Mouse (Mus musculus): Measurements from ENCODE around the gene Mettl4.

Gene Mettl4

DNA sequence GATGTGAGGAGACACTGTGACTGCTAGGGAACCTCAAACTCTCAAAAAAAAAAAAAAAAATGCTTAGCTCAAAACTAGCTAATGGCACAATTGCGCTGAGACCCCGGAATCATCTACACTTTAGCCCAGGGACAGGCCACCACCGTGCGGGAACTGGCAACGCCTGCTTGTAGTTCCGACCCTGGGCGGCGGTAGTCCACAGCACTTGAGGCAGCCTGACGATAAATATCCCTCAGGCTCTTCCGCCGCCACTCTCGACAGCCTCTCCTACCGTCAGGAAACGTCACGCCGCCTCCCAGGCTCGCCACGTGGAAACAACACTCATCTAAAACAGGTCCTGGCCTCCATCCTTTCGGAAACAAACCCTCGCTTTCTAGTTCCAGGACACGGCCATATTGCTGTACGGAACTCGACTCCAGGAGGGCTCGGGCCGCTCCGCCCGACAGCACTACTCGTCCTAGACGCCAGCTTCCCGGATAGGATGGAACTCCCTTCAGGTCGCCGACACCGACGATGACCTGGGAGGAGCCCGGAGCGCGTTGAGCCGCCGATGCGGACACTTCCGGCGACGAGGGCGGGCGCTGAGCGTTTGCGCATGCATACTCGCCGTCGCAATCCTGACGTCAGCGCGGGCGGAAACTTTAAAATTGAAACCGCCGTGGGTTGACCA, at the start of gene Mettl4:
Gene Mettl4 (minus strand): TSS at position 554 of the 670 bp plus-strand sequence.
- DNase-seq: peak; percentile 96

DNA sequence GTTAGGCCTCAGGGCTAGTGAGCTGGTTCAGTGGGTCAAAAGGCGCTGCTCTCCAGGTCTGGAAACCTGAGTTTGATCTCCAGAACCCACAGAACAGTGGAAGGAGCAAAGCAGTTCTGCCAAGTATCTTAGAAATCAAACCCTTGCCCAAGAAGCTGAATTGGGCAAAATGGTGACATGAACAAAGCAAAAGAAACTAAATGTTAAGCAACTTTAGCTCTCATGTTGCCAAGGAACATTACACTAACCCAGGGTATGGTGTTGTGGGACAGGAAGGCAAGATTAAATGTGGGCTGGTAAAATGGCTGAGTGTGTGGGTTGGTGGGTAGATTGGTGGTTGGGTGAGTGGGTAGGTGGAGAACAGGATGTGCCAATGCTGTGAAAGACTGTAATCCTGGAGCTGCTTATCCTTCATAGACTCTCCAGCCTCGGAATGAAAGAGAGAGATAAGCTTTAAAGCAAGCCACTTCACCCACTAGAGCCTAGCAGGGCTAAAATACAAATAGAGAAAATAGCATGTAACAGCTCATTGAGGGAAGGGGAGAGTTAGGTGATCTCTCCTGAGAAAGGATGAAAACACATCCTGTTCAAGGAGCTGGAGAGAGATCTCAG, 29.2 kb upstream of the Mettl4 start:
- DNase-seq: no peak

DNA sequence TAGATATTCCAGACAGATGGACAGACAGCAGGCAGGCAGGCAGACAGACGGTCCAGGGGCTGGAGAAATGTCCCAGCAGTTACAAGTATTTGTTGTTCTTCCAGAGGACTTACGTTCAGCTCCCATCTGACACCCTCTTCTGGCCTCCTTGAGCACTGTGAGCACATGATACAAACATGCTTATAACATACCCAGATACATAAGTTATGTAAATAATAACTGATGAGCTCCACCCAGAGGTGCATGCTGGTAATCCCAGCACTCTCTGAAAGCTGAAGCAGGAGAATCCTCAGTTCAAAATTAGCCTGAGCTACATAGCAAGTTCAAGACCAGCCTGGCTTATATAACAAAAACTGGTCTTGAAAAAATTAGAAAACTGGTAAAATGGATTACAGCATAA, 18.7 kb upstream of the Mettl4 start:
- no peak for DNase-seq

DNA sequence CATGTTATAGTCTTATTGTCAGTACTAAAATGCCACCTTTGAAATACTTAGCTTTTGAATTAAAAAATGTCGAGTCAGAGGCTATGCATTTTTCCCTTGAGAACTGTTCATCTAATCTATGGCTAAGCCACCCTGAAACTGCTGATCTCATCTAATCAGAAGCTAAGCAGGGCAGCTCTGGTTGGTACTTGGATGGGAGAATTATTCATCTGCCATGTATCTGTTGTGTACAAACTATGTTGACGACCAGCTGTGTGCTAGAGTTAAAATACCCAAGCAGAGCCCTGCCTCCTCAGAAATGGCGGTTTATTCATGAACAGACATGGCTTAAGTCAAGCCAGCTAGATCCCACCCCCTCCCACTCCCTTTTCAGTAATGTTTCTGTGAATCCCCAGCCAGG, 14.9 kb upstream of the Mettl4 start:
- DNase-seq: no peak

DNA sequence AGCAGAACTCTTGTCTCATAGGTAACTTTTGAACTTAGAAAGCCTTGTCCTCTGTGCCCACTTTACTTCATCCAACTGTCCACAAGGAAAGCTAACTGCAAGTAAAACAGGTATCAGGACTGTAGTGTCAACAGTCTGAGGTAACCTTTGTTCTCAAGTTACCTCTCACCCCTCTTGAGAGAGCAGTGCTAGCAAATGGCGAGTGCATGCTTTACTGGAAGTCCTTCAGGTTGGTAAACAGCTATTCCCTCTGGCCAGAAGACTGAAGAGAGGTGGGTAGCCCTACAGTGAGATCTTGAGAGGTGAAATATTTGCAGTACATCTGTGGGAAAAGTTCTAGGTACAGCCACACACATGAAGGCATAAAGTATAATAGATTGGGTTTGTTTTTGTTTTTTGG, 14.2 kb upstream of the Mettl4 start:
- DNase-seq: no peak

DNA sequence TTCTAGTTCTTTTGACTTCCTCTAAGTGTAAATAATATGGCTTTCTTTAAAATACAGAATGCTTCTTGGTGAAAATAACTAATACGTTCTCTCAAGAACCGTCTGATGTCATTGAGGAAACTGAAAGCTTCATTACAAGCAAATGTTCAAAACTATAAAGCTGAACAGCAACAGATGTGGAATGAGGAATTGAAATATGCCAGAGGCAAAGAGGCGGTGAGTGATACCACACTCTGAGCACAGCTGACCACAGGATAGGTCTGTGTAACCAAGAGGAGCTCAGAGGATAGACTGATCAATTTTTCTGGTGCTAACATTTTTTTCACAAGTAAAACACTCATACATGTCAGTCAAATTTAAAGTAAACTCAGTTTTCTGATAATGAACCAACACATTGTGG, 12.6 kb upstream of the Mettl4 start:
- DNase-seq: no peak

DNA sequence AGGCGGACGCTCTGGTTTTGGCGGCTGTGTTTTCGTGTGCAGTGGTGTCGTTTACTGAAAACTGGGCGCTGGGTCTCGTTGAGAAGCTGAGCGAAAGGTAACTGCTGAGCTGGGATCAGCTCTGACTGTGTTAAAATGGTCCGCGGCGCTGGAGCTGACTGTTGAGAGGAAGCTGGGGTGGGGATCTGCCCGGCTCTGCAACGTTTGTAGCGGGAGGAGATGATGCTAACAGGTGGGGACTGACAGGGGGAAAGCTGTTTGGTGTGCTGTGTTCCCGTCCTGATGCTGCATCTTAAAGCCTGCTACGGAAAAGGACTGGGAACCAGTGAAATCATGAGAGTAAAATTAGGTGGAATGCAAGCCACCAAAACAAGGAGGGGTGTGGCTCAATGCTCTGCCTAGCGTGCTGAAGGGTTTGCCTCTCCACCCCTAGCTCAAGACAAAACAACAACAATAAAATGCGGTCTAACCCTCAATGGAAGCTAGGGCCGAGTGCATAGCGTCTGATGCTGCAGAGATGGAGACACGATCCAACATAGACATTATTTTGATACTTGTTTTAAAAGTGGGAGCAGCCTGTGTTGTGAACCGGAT, 414 bp upstream of the Mettl4 start:
- no peak for DNase-seq

DNA sequence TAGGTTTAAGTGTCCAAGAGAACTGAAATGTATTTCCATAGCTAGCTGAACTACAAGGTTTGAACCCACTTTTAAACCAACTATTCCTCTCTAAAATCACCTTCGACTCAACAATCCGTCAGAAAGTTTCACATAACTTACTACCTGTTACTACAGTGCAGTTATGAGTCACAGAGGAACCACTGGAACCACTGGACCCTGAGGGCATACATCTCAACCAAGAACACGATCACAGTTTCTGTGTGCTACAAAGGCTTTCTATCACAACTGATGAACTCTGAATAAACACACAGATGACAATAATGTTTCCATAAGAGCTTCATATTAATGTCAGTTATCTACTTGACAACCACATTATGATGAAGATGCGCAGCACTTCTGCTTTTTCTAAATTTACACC, 11.6 kb downstream of the Mettl4 start:
- DNase-seq: no peak

DNA sequence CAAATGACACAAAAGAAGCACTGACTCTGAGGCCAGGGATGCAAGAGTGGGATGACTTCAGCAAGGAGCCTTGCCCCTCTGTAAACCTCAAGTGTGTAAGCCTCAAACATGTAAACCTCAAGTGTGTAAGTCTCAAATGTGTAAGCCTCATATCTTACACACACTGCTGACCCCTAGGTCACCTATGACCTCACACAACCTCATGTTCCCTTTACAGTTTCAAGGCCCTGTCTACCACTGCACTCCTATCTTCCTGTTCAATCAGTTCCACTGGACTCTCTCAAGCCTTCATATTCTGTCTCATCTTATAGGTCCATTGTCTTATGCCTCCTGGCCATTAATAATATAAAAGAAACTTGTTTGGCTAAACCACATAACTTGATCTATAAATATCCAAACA, 13.9 kb downstream of the Mettl4 start:
- DNase-seq: no peak

DNA sequence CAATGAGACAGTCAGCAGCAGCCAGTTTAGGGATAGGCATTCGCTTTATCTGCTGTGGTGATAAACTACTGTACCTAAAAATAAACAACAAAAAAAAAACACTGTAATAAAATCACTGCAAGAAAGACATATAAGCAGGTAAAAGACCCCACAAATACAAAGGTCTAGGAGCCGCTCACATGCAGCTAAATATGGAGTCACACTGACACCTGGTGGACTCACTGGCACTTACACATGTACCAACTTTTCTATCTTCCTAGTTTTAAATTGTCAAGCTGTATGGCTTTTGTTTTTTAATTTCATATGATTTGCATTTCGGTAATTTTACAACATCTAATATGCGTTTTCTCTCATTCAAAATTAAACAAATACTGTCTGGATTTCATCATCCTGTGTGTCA, 14.4 kb downstream of the Mettl4 start:
- peak; percentile 32 for DNase-seq

DNA sequence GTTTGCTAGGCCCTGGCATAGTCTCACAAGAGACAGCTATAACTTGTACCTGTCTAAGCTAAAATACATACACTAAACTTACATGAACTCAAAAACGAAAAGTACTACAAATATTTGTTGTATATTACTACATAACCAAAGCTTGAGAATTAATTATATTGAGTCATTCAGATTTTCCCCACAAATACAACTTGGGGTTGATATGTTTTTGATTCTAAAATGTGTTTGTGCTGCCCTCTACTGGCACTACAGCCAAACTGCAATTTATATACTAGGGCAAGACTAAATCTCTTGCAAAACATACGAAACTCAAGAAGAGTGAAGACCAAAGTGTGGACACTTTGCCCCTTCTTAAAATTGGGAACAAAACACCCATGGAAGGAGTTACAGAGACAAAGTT, 19.4 kb downstream of the Mettl4 start:
- DNase-seq: peak; percentile 53

DNA sequence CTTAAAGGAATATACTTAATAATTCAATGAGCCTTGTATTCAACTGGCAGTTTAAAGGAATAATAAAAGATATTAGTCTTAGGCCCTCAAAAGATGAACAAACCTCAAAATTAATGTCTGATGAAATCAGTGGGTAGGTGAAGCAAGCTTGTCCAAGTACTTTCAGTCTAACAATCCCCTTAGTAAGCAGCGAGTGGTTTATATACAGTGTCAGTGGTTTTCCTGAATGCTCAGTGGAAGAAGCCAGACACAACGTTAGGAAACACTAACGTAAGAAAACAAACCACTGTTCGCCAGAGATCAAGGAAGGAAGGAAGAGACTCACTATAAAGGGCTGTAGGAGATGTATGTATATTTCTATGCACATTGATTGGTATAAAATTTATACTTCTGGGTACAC, 23.1 kb downstream of the Mettl4 start:
- DNase-seq: no peak

DNA sequence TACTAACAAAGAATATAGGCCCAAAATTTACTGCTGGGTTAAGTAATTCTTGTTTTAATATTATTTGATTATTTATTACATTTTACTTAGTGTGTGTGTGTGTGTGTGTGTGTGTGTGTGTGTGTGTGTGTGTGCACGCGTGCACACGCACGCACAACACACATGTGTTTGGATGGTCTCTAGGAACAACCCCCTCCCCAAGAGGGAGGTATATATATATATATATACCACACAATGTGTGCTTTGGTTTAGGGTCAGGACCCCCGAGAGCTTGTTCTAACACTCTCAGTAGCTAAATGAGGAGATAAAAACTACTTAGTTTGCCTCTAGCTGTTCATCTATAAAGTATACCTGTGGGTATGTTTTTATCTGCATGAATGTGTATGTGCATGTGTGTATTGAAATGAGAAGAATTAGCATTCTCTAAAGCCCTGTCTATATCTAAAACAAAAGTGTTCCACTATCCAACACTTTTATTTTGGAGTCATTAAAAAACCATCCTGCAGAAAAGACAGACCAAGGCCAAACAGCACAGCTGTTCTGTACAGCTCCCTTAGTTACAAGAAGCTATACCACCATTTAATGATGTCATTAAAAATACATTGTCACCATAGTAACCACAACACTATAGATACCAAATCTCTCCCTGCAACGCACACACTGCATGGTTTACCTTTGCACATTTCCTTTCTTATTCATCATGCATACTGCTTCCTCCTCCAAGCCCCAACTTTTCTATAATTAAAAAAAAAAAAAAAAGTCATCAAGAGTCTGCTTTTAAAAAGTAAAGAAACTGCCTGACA, 76.1 kb downstream of the Mettl4 start:
- peak; percentile 1 for DNase-seq

Data from retina, postnatal 1 day (tissue).